Mouse (Mus musculus): Measurements from ENCODE around the gene Zswim3.

Zswim3 gene

DNA sequence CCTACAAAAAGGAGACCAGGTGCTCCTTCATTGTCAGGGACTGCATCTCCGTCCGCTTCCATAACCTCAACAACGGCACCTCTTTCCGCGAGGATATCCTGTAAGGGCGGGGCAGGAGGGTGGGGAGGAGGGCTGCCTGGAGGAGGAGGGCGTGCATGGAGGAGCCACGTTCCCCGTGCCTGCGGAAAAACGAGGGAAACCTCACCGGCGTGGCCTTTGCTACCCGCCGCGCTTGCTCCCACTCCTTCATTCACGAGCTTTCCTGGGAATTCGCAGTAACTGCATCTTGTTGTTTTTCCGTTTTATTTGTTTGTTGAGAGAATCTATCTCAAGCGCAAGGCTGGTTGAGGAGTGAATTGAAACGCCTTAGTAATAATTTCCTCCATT lies 427 bp downstream of the Zswim3 start:
- DNase-seq (ENCODE audit: low read depth, low spot score) = no peak

- no peak for DNase-seq (ENCODE audit: low read depth, low spot score)
Measured at GRCm38 (mm10) chr2:164806614-164807013, 1.7 kb downstream of the Zswim3 start.

- DNase-seq (ENCODE audit: low read depth, low spot score) = no peak
Measured at GRCm38 (mm10) chr2:164813557-164813956, 8.7 kb downstream of the Zswim3 start.

DNA sequence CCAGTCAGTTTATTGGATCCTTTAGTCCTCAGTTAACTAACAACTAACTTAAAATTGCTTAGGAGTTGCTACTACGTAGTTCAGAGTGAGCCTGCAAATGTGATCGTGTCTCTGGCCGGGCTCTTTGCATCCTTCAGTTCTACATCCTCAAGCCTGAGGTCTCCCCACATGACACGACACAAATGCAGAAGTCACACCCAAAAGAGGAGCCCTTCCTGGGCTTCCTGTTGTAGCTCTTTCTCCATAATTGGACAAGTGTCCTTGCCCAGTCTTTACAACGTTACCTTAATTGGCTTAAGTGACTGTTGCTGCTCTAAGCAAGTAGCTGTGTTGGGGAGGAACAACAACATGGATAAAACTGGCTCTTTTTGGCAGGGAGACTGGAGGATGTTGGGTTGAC lies 10.4 kb downstream of the Zswim3 start:
- DNase-seq (ENCODE audit: low read depth, low spot score) = no peak

- DNase-seq (ENCODE audit: low read depth, low spot score) = no peak
Measured at GRCm38 (mm10) chr2:164815821-164816220, 10.9 kb downstream of the Zswim3 start.

GRCm38 (mm10) chr2:164817206-164817605 lies 12.3 kb downstream of the Zswim3 start:
- DNase-seq (ENCODE audit: low read depth, low spot score) = no peak

GRCm38 (mm10) chr2:164817703-164818102 lies 12.8 kb downstream of the Zswim3 start:
- DNase-seq (ENCODE audit: low read depth, low spot score) = no peak

DNA sequence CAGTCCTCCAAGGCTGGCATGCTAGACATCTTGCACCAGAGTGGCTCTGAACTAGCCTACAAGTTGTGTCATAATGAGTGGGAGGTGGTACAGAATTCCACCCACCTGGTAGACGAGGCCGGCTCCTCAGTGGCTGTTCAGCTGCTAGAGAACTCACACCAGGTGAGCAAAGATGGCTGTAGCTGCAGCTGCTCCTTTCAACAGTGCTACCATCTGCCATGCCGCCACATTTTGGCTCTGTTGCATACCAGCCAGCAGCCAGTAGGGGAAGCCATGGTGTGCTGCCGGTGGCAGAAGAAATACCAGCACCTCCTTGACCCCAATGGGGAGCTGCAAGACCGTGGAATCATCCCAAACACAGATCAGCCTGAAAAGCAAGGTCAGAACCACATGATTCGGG lies 16.2 kb downstream of the Zswim3 start:
- no peak for DNase-seq (ENCODE audit: low read depth, low spot score)

GRCm38 (mm10) chr2:164822636-164823165 lies 17.8 kb downstream of the Zswim3 start, which contains the start of gene Zswim1:
Gene Zswim1 (plus strand): TSS chr2:164822686.
- peak; percentile 95 for DNase-seq (ENCODE audit: low read depth, low spot score)

DNA sequence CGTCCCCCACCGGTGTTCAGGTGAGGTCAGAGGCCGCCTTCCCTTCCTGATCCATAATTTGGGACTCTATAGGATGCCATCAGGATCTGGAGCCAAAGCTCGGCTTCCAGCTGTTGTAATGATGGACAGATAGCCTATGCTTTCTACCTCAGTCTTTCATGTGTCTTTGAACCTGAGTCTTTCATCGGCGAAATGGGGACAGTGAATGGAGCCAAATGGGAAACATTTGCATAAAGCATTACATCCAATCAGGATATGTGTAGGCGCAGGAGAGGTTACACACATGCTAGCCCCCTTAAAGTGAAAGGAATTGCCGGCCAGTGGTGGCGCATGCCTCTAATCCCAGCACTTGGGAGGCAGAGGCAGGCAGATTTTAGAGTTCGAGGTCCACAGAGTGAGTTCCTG lies 18.3 kb downstream of the Zswim3 start:
- DNase-seq (ENCODE audit: low read depth, low spot score) = no peak

DNA sequence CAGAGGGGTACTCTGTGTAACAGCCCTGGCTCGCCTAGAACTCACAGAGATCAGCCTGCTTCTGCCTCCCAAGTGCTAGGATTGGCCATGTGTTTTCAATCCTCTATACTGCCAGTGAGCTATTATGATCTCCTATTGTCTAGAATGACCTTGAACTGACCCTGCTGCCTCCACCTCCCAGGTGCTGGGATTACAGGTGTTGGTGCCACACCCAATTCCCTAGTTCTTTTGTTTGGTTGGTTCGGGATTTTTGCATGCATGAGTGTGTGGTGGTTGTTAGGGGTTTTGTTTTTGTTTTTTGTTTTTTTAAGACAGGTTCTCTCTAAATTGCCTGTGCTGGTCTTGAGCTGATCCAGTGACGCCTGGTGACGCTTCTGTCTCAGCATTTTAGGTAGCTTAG lies 19.1 kb downstream of the Zswim3 start:
- DNase-seq (ENCODE audit: low read depth, low spot score) = no peak

- DNase-seq (ENCODE audit: low read depth, low spot score) = no peak
Measured at GRCm38 (mm10) chr2:164825521-164825920, 20.6 kb downstream of the Zswim3 start.

- no peak for DNase-seq (ENCODE audit: low read depth, low spot score)
Measured at GRCm38 (mm10) chr2:164827146-164827850, 22.4 kb downstream of the Zswim3 start.

- DNase-seq (ENCODE audit: low read depth, low spot score) = no peak
Measured at GRCm38 (mm10) chr2:164828437-164828836, 23.5 kb downstream of the Zswim3 start, which contains the start of gene Spata25. Gene Spata25 (minus strand): TSS chr2:164828537.

GRCm38 (mm10) chr2:164829090-164829489 lies 24.2 kb downstream of the Zswim3 start:
- DNase-seq (ENCODE audit: low read depth, low spot score) = no peak

DNA sequence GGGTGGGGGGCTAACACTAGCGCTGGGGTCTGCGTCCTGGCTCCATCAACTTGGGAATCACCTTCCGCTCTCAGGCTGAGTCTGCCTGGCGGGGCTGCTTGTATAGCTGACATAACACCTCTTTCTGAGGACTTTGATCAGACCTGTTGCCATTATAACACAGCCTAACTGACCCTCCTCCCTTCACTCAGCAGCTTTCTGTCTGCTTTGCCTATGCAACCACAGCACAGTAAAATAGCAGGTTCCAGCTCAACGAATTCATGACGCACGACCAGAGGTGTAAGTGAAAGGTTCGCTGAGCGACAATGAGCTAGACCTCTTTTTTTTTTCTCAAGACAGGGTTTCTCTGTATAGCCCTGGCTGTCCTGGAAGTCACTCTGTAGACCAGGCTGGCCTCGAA lies 26.1 kb downstream of the Zswim3 start:
- DNase-seq (ENCODE audit: low read depth, low spot score) = no peak

DNA sequence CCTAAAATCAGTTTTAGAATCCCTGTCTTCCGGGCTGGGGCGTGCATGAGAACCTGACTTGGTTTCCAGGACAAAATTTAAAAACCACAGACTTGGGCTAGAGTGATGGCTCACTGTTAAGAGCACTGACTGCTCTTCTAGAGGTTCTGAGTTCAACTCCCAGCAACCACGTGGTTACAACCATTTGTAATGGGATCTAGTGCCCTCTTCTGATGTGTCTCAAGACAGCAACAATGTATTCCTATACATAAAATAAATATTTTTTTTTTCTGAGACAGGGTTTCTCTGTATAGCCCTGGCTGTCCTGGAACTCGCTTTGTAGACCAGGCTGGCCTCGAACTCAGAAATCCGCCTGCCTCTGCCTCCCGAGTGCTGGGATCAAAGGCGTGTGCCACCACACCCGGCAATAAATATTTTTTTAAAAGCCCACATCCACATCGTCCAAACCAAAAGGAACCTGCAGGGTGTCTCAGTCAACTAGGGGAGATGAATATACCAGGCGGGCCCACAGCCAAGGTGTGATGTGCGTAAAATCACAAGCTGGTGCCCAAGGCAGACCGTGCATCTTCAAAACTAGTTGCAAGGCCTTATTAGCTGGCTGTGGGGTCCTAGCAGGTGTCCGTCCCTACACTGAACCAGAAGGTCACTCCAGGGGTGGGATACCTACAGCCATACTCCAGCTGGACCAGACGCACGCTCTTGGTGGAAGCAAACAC lies 27.3 kb downstream of the Zswim3 start:
- no peak for DNase-seq (ENCODE audit: low read depth, low spot score)

- no peak for DNase-seq (ENCODE audit: low read depth, low spot score)
Measured at GRCm38 (mm10) chr2:164832748-164833301, 27.9 kb downstream of the Zswim3 start, which contains the start of gene Ctsa. Gene Ctsa (plus strand): TSS chr2:164832873.

DNA sequence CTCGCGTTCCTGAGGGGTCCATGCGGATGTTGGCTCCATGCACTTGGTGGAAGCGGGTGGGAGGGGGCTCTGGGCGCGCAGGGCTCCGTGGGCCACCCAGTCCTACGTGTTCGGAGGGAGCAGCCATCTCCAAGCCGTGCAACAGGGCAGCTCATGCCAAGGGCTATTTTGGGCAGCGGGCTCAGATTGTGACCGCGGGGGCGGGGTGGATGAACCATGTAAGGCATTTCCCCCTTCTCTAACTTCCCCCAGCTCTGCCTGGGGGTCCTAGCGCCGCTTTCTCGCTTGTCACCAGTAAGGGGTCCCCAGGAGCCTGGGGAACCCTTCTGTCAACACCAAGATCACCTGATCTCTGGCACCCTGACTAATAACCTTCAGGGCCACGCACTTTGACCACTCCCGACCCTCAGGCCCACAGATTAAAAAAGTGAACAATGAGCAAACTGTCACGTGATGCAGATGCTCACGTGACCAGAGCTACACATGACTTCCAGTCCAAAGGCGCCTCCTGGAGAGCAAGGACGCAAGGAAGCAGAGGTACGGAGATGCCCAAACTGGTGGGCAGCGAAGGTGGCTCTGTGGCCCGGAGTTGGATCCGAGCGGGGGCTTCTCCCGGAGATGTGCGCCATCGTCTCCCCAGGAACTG lies 28.5 kb downstream of the Zswim3 start, which contains the start of gene Neurl2:
Neurl2 (minus strand) TSS at position 143 of the 646 bp plus-strand sequence.
- peak; percentile 99 for DNase-seq (ENCODE audit: low read depth, low spot score)

DNA sequence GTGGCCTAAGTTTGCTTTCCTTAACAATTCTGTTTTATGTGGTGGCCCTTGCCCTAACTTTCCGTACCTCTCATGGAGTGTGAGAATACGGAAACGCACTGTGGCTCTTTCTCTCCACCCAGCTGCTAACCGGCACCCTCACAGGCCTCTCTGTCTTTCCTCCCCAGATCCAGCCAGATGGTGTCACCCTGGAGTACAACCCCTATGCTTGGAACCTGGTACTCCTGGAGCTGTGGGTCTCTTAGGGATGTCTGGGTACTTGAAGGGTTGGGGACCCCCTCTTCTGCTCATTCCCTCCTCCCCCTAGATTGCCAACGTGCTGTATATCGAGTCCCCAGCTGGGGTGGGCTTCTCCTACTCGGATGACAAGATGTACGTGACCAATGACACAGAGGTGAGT lies 29.6 kb downstream of the Zswim3 start:
- no peak for DNase-seq (ENCODE audit: low read depth, low spot score)

GRCm38 (mm10) chr2:164835164-164835563 lies 30.3 kb downstream of the Zswim3 start:
- no peak for DNase-seq (ENCODE audit: low read depth, low spot score)

GRCm38 (mm10) chr2:164845782-164846181 lies 40.9 kb downstream of the Zswim3 start:
- DNase-seq (ENCODE audit: low read depth, low spot score) = no peak
